Mouse (Mus musculus): ENCODE measurements around the gene Cd80. TPM values are rescaled to one million over a fixed set of nuclear protein-coding genes. Genes with fewer than 3 reads are reported as not detected.

The Cd80 gene
- 0.66 and 0.86 TPM in 2 replicates for polyA plus RNA-seq (2015; fragmentation: Nextera tagmentation; extraction: Ambion mirVana)

DNA sequence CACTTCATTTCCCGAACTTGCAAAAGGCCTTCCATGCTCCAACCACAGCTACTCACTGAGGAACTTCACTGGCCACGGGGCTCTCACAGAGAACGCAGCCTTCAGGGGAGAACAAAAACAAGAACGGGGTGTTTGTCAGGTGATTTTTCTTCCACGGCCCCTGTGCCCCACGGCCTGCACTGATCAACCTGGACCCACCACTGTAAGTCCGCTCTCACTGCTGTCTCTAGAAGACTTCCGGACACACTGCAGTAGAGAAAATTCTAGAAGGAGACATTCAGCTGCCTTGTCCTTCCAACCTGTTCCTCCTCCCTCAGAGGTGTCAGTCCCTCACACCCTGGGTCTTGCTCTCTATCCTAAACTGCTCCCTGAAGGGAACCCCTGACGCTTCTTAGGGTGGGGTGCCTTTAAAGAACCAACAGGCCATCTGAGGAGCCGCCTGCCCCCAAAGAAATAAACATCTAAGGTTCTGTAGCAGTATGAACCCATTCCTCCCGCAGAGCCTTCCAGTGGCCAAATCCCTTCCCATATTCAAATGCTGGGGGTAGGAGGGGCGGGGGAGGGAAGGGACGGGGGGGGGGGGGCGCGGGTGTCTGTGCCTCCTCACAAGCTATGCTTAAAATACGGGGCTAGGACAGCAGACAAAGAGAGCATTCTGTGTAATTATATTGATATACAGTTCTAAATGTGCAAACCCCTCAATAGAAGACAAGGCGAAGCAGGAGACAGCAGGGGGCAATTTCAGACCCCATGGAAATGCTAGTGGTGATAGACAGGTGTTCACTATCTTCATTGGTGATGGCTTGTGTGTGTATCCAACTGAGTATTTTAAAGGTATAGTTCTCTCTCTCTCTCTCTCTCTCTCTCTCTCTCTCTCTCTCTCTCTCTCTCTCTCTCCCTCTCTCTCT lies at the start of gene Cd80:
Gene Cd80 (plus strand): TSS at position 51 of the 908 bp plus-strand sequence.
- Histone ChIP-seq H3K4me2 (ENCODE audit: low read depth, low read length) (no peak within 1 kb of the TSS), H3K9ac (ENCODE audit: low read length) (no peak within 1 kb of the TSS), H3K4me3 (replicated peaks; ENCODE audit: low read length) (no peak within 1 kb of the TSS), H3K27ac (ENCODE audit: low read length) (no peak within 1 kb of the TSS), H3K4me1 (ENCODE audit: control insufficient read depth, insufficient read depth, low read length) (0 out of 2 replicates have a peak, but pooled peaks cover 6% of the 10 kb centered on the region), H3K27me3 (ENCODE audit: control insufficient read depth, insufficient read depth, low read length) (no peaks in the 10 kb centered on the region), H3K9me3 (replicated peaks; ENCODE audit: control insufficient read depth, low read length) (no peaks in the 10 kb centered on the region), H3K36me3 (ENCODE audit: control insufficient read depth, insufficient read depth, low read length) (no peaks in the 10 kb centered on the region)
- no peak for ATAC-seq (ENCODE audit: insufficient read depth, low FRiP score)
- 68% methylated on average over 17 of the region's 17 CpGs for WGBS

DNA sequence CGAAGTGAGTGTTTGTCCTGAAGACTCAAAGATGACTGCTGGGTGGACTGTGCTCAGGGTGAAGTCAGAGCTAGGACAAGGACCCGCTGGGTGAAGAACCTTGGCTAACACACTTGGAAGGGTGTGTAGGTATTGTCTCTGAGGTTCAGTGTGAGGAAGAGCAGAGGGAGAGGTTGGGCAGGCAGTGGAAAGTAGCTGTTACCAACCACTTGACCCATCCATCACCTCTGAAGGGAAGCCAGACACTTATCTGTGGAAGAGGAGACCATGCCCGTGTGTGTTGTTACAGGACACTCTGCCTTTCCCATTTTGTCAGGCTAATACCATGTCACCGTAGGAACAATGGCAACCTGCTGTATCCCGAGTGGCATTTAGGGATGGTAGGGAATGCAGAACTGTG lies 49.1 kb upstream of the Cd80 start:
- no peaks in the 10 kb centered on the region for H3K9me3 ChIP-seq (replicated peaks; ENCODE audit: control insufficient read depth, low read length)
- no peak overlapping the region for H3K4me3 ChIP-seq (replicated peaks; ENCODE audit: low read length)
- no peak for ATAC-seq (ENCODE audit: insufficient read depth, low FRiP score)
- H3K36me3 ChIP-seq (ENCODE audit: control insufficient read depth, insufficient read depth, low read length): no peaks in the 10 kb centered on the region
- H3K27ac ChIP-seq (ENCODE audit: low read length): no peak overlapping the region
- H3K4me2 ChIP-seq (ENCODE audit: low read depth, low read length): no peak overlapping the region
- WGBS: 75% methylated on average over 5 of the region's 5 CpGs
- no peak overlapping the region for H3K9ac ChIP-seq (ENCODE audit: low read length)
- H3K27me3 ChIP-seq (ENCODE audit: control insufficient read depth, insufficient read depth, low read length): no peaks in the 10 kb centered on the region
- H3K4me1 ChIP-seq (ENCODE audit: control insufficient read depth, insufficient read depth, low read length): no peaks in the 10 kb centered on the region

DNA sequence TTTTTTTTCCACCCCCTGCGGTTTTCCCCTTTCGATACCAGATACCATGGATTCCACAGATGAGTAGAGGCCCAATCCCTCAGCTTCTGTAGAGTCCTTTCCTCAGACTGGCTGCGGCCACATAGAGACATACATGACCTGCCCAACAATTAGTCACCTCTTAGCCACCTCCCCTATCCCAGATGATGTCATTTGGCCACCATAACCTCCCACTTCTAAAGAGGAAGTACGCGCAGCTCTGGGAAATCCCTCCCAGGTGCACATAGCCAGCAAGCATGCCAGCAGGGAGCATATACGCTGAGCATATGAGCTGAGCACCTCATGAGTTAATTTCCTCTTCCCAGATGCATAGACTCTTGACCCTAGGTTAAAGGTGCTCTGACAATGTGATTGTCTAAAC lies 48.7 kb upstream of the Cd80 start:
- H3K36me3 ChIP-seq (ENCODE audit: control insufficient read depth, insufficient read depth, low read length): no peaks in the 10 kb centered on the region
- H3K4me3 ChIP-seq (replicated peaks; ENCODE audit: low read length): no peak overlapping the region
- no peak overlapping the region for H3K27ac ChIP-seq (ENCODE audit: low read length)
- H3K9ac ChIP-seq (ENCODE audit: low read length): no peak overlapping the region
- ATAC-seq (ENCODE audit: insufficient read depth, low FRiP score): no peak
- no peaks in the 10 kb centered on the region for H3K4me1 ChIP-seq (ENCODE audit: control insufficient read depth, insufficient read depth, low read length)
- no peaks in the 10 kb centered on the region for H3K9me3 ChIP-seq (replicated peaks; ENCODE audit: control insufficient read depth, low read length)
- no peaks in the 10 kb centered on the region for H3K27me3 ChIP-seq (ENCODE audit: control insufficient read depth, insufficient read depth, low read length)
- no peak overlapping the region for H3K4me2 ChIP-seq (ENCODE audit: low read depth, low read length)
- WGBS: 75% methylated on average over 6 of the region's 6 CpGs

DNA sequence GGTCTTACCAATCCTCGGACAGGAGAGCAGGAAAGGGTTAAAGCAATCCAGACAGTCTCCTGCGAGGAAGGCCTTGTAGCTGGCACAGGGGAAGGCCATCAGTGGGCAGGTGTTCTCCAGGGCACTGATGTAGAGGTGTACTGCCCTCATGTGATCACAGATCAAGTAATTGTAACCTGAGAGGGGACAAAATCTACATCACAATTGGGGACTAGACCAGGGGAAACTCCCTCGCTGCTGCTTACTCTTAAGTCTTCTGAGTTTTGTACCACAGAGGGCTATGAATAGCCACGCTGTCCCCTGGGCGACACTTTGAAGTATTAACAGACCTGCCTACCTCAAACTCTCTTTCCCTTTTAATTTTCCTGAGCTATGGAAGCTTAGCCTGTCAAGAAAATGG lies 47.8 kb upstream of the Cd80 start:
- Histone ChIP-seq H3K36me3 (ENCODE audit: control insufficient read depth, insufficient read depth, low read length) (no peaks in the 10 kb centered on the region), H3K9ac (ENCODE audit: low read length) (no peak overlapping the region), H3K27ac (ENCODE audit: low read length) (no peak overlapping the region), H3K4me2 (ENCODE audit: low read depth, low read length) (no peak overlapping the region), H3K27me3 (ENCODE audit: control insufficient read depth, insufficient read depth, low read length) (no peaks in the 10 kb centered on the region), H3K4me3 (replicated peaks; ENCODE audit: low read length) (no peak overlapping the region), H3K9me3 (replicated peaks; ENCODE audit: control insufficient read depth, low read length) (no peaks in the 10 kb centered on the region), H3K4me1 (ENCODE audit: control insufficient read depth, insufficient read depth, low read length) (no peaks in the 10 kb centered on the region)
- WGBS: 45% methylated on average over 5 of the region's 5 CpGs
- no peak for ATAC-seq (ENCODE audit: insufficient read depth, low FRiP score)

DNA sequence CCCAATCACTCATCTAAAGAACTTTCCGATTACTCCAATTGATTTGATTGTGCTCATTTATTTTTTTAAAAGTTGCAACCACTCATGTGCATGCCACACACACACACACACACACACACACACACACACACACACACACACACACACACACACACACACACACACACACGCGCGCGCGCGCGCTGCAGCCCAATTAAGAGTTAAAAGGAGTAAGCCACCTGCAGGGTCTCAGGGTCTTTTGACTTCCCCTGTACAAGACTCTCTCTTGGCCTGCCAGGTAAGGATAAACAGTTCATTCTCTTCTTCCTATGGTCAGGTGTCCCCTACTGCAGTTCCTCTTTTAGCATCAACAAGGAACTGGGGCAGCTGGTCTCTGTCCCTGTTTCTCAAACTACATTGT lies 46.9 kb upstream of the Cd80 start:
- no peak overlapping the region for H3K9ac ChIP-seq (ENCODE audit: low read length)
- H3K4me2 ChIP-seq (ENCODE audit: low read depth, low read length): no peak overlapping the region
- WGBS: 85% methylated on average over 8 of the region's 8 CpGs
- H3K9me3 ChIP-seq (replicated peaks; ENCODE audit: control insufficient read depth, low read length): no peaks in the 10 kb centered on the region
- no peak overlapping the region for H3K4me3 ChIP-seq (replicated peaks; ENCODE audit: low read length)
- no peaks in the 10 kb centered on the region for H3K36me3 ChIP-seq (ENCODE audit: control insufficient read depth, insufficient read depth, low read length)
- H3K27me3 ChIP-seq (ENCODE audit: control insufficient read depth, insufficient read depth, low read length): no peaks in the 10 kb centered on the region
- no peak overlapping the region for H3K27ac ChIP-seq (ENCODE audit: low read length)
- no peaks in the 10 kb centered on the region for H3K4me1 ChIP-seq (ENCODE audit: control insufficient read depth, insufficient read depth, low read length)
- no peak for ATAC-seq (ENCODE audit: insufficient read depth, low FRiP score)

DNA sequence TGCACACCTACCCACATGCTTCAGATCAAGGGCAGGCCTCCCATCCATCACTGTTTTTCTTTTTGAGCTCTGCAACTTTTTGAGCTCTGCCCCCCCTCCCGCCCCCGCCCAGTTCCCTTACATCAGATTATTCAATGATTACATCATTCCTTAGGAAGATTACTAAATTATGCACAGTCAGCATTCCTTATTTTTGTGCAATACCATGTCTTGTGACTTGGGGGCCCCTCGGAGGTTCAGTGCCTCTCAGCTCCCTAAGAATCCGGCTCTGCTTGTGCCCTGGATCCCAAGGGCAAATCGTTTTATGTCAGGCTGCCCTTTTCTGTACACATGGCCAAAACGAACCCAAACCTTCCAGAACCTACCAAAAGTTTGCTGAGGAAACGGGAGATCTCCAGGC lies 40.4 kb upstream of the Cd80 start:
- H3K36me3 ChIP-seq (ENCODE audit: control insufficient read depth, insufficient read depth, low read length): no peaks in the 10 kb centered on the region
- WGBS: 77% methylated on average over 7 of the region's 7 CpGs
- H3K4me3 ChIP-seq (replicated peaks; ENCODE audit: low read length): no peak overlapping the region
- no peak for ATAC-seq (ENCODE audit: insufficient read depth, low FRiP score)
- H3K9ac ChIP-seq (ENCODE audit: low read length): no peak overlapping the region
- no peak overlapping the region for H3K4me2 ChIP-seq (ENCODE audit: low read depth, low read length)
- no peak overlapping the region for H3K27ac ChIP-seq (ENCODE audit: low read length)
- H3K27me3 ChIP-seq (ENCODE audit: control insufficient read depth, insufficient read depth, low read length): no peaks in the 10 kb centered on the region
- no peaks in the 10 kb centered on the region for H3K4me1 ChIP-seq (ENCODE audit: control insufficient read depth, insufficient read depth, low read length)
- no peaks in the 10 kb centered on the region for H3K9me3 ChIP-seq (replicated peaks; ENCODE audit: control insufficient read depth, low read length)

DNA sequence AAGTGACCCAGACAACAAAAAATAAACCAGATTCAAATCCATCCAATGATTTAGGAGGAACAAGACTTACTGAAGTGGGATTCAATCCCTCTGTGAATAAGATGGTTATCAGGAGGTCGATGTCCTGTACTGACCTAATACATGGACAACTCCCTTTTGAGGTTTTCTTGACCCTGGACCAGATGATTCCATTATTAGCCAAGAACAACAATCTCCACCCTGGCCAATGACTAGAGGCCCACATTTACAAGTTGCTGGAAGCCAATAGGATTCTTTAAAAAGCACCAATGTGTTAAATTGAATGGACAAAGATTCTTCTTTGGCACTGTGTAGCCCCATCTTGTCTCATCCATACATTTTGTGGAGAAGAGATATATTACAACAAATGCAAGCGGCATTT lies 30.0 kb upstream of the Cd80 start:
- WGBS: 86% methylated on average over 2 of the region's 2 CpGs

DNA sequence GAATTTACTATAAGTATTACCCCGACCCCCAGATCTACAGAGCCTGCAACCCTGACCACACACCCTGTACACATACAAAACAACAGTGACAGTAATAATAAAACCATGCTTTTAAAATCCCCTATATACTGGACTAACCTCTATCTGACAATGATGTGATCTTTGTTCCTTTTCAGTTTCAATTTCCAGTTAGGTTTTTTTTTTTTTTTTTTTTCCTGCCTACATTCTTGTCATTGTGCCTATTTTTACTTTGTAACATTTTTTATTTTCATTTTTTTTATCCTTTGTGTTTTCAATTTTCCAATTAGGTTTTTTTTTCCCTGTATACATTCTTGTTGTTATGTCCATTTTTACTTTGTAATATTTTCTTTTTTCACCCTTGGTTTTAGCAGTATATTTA lies 29.6 kb upstream of the Cd80 start:
- Histone ChIP-seq H3K36me3 (ENCODE audit: control insufficient read depth, insufficient read depth, low read length) (no peaks in the 10 kb centered on the region), H3K27me3 (ENCODE audit: control insufficient read depth, insufficient read depth, low read length) (no peaks in the 10 kb centered on the region), H3K4me1 (ENCODE audit: control insufficient read depth, insufficient read depth, low read length) (no peaks in the 10 kb centered on the region), H3K9me3 (replicated peaks; ENCODE audit: control insufficient read depth, low read length) (no peaks in the 10 kb centered on the region), H3K4me2 (ENCODE audit: low read depth, low read length) (no peak overlapping the region), H3K27ac (ENCODE audit: low read length) (no peak overlapping the region), H3K4me3 (replicated peaks; ENCODE audit: low read length) (no peak overlapping the region), H3K9ac (ENCODE audit: low read length) (no peak overlapping the region)
- ATAC-seq (ENCODE audit: insufficient read depth, low FRiP score): no peak
- 82% methylated on average over 1 of the region's 1 CpGs for WGBS

More for the DNA sequence above, 30.0 kb upstream of the Cd80 start:
- H3K36me3 ChIP-seq (ENCODE audit: control insufficient read depth, insufficient read depth, low read length): no peaks in the 10 kb centered on the region
- H3K4me1 ChIP-seq (ENCODE audit: control insufficient read depth, insufficient read depth, low read length): no peaks in the 10 kb centered on the region
- H3K4me3 ChIP-seq (replicated peaks; ENCODE audit: low read length): no peak overlapping the region
- no peak for ATAC-seq (ENCODE audit: insufficient read depth, low FRiP score)
- H3K9ac ChIP-seq (ENCODE audit: low read length): no peak overlapping the region
- H3K27ac ChIP-seq (ENCODE audit: low read length): no peak overlapping the region
- H3K27me3 ChIP-seq (ENCODE audit: control insufficient read depth, insufficient read depth, low read length): no peaks in the 10 kb centered on the region
- no peaks in the 10 kb centered on the region for H3K9me3 ChIP-seq (replicated peaks; ENCODE audit: control insufficient read depth, low read length)
- H3K4me2 ChIP-seq (ENCODE audit: low read depth, low read length): no peak overlapping the region

DNA sequence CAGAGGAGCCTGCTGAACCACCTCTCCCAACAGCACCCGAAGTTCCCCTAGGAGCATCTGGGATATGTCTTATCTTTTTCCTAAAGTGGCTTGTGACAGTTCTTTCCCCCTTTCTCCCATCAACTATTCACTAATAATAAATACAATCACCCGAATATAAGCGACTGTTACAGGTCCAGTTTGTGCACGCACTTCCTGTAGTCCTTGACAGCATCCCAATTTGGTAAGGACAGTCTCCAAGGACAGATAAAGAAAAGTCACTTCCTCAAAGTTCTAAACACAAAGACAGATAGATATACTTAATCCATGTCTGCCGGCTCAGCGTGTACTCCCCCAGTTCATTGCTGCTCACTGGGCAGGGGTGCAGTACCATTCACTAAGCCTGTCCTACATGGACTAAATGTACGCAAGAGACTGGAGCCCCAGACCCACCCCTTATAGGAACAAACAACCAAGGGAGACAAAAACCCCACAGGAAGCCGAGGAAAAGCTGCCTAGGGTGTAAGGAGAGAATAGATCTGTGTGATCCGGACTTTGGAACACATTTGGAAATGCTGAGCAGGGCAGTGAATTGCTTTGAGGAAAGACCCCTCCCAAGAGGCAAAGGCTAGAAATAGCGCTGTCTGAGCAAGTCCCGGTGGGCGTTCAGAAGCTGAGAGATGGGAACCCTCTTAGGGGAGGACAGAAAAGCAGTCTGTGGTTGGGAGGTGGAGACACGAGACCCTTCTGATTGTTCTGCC lies 23.7 kb upstream of the Cd80 start:
- 44% methylated on average over 13 of the region's 13 CpGs for WGBS
- Histone ChIP-seq H3K9me3 (replicated peaks; ENCODE audit: control insufficient read depth, low read length) (no peaks in the 10 kb centered on the region), H3K4me3 (replicated peaks; ENCODE audit: low read length) (no peak overlapping the region), H3K27ac (ENCODE audit: low read length) (no peak overlapping the region), H3K4me1 (ENCODE audit: control insufficient read depth, insufficient read depth, low read length) (no peaks in the 10 kb centered on the region), H3K9ac (ENCODE audit: low read length) (no peak overlapping the region), H3K27me3 (ENCODE audit: control insufficient read depth, insufficient read depth, low read length) (no peaks in the 10 kb centered on the region), H3K36me3 (ENCODE audit: control insufficient read depth, insufficient read depth, low read length) (no peaks in the 10 kb centered on the region), H3K4me2 (ENCODE audit: low read depth, low read length) (no peak overlapping the region)
- no peak for ATAC-seq (ENCODE audit: insufficient read depth, low FRiP score)

All from stomach, embryonic 16.5 days (tissue).